Comparison of ENCODE assay signal across 9 mouse cellular contexts in the genomic region with DNA sequence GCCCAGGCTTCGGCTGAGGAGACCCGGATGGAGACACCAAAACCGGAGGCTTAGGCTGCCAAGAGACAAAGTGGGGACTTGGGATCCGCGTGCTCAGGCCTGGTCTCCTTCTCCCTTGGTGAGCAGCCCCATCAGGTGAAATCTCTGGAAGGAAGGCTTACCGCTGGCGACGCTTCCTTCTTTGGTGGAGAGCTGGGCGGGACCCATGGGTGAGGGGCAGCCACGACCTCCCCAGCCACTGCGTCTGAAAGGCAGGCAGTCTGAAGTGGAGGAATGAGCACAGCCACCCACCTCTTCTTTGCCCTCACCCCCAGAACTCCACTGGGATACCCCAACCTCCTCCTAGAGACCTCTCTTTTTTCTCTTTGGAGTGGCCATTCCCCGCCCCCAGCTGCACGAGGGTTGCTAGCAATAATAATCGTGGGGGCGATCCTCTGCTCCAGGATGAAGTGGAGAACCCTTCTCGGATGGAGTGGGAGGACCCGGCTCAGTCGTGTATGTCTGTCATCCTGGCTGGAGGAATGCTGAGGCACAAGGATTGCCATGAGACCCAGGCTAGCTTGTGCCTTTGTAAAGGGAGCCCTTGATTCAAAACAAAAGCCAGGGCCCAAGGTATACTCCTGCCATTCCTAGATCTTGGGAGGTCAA. TPM values are rescaled to one million over a fixed set of nuclear protein-coding genes. Genes with fewer than 3 reads are reported as not detected.
DNase-seq lines count a peak whose midpoint lies in the region; ATAC-seq lines count a peak whose summit lies in the region.
"Had no signal": no experiment of that assay in that cellular context is flagged by ENCODE, and none has a peak within 500 bp of the region (broad histone marks: within the 10 kb centered on the region; RNA-seq: fewer than 3 reads in every experiment).

No protein-coding gene starts in this region.

- 7% methylated on average over 18 of the region's 18 CpGs for WGBS in forebrain, embryonic 10.5 days
- WGBS in forebrain, embryonic 16.5 days = 6% methylated on average over 17 of the region's 18 CpGs
- 10% methylated on average over 18 of the region's 18 CpGs for WGBS in lung, embryonic 16.5 days
- 8% methylated on average over 16 of the region's 18 CpGs for WGBS in hindbrain, embryonic 16.5 days
- 7% methylated on average over 18 of the region's 18 CpGs for WGBS in neural tube, embryonic 12.5 days

- H3K4me3 ChIP-seq in forebrain, embryonic 10.5 days = peak overlapping the region; percentile 61
- no peak overlapping the region for H3K4me3 ChIP-seq in forebrain, embryonic 16.5 days (replicated peaks; ENCODE audit: low read length)
- H3K4me3 ChIP-seq in lung, embryonic 16.5 days (ENCODE audit: low read length) = peak overlapping the region; percentile 2; the same call in 1 of the 2 replicates
- peak overlapping the region; percentile 17; the same call in 1 of the 2 replicates for H3K4me3 ChIP-seq in hindbrain, embryonic 16.5 days (ENCODE audit: low read length)
- H3K4me3 ChIP-seq in neural tube, embryonic 12.5 days = peak overlapping the region; percentile 15; the same call in 1 of the 2 replicates

- peaks cover 57% of the 10 kb centered on the region for H3K4me1 ChIP-seq in forebrain, embryonic 10.5 days
- H3K4me1 ChIP-seq in forebrain, embryonic 16.5 days (replicated peaks; ENCODE audit: control insufficient read depth, insufficient read depth, low read length) = peaks cover 26% of the 10 kb centered on the region
- H3K4me1 ChIP-seq in lung, embryonic 16.5 days (replicated peaks; ENCODE audit: control insufficient read depth, insufficient read depth, low read length) = peaks cover 30% of the 10 kb centered on the region
- H3K4me1 ChIP-seq in hindbrain, embryonic 16.5 days (ENCODE audit: control insufficient read depth, insufficient read depth, low read depth, low read length) = peaks cover 22% of the 10 kb centered on the region
- H3K4me1 ChIP-seq in neural tube, embryonic 12.5 days = peaks cover 41% of the 10 kb centered on the region

- DNase-seq in forebrain, embryonic 10.5 days (ENCODE audit: extremely low spot score, low spot score) = no peak
- no peak for DNase-seq in lung, postnatal 14 days
- DNase-seq in cerebellum, adult 18-20 months = no peak
- DNase-seq in lung, postnatal 25 days (ENCODE audit: low spot score) = no peak

- peaks cover 17% of the 10 kb centered on the region for H3K36me3 ChIP-seq in forebrain, embryonic 10.5 days (replicated peaks)
- H3K36me3 ChIP-seq in forebrain, embryonic 16.5 days (ENCODE audit: control insufficient read depth, insufficient read depth) = no peaks in the 10 kb centered on the region; the same call in 1 of the 2 replicates
- H3K36me3 ChIP-seq in lung, embryonic 16.5 days (ENCODE audit: control insufficient read depth, insufficient read depth, low read length) = peaks cover 12% of the 10 kb centered on the region
- peaks cover 12% of the 10 kb centered on the region for H3K36me3 ChIP-seq in hindbrain, embryonic 16.5 days (ENCODE audit: control insufficient read depth, insufficient read depth, low read length)
- peaks cover 14% of the 10 kb centered on the region for H3K36me3 ChIP-seq in neural tube, embryonic 12.5 days

- ATAC-seq in forebrain, embryonic 16.5 days = no peak
- ATAC-seq in lung, embryonic 16.5 days (ENCODE audit: low read depth) = no peak
- ATAC-seq in hindbrain, embryonic 16.5 days = no peak
- ATAC-seq in neural tube, embryonic 12.5 days (ENCODE audit: low FRiP score, low read depth) = no peak

- no peaks in the 10 kb centered on the region for H3K9me3 ChIP-seq in forebrain, embryonic 10.5 days
- H3K9me3 ChIP-seq in forebrain, embryonic 16.5 days (ENCODE audit: control insufficient read depth, low read length) = no peaks in the 10 kb centered on the region
- no peaks in the 10 kb centered on the region for H3K9me3 ChIP-seq in lung, embryonic 16.5 days (ENCODE audit: control insufficient read depth, low read length)
- H3K9me3 ChIP-seq in hindbrain, embryonic 16.5 days (ENCODE audit: control insufficient read depth, low read length) = no peaks in the 10 kb centered on the region
- no peaks in the 10 kb centered on the region for H3K9me3 ChIP-seq in neural tube, embryonic 12.5 days

- no peak overlapping the region for H3K4me2 ChIP-seq in forebrain, embryonic 16.5 days (ENCODE audit: low read length)
- H3K4me2 ChIP-seq in lung, embryonic 16.5 days (ENCODE audit: low read depth, low read length) = peak overlapping the region; percentile 40
- H3K4me2 ChIP-seq in hindbrain, embryonic 16.5 days (ENCODE audit: low read length) = peak overlapping the region; percentile 43
- peak overlapping the region; percentile 99 for H3K4me2 ChIP-seq in neural tube, embryonic 12.5 days (replicated peaks)

- no peak overlapping the region; the same call in 1 of the 2 replicates for H3K9ac ChIP-seq in forebrain, embryonic 16.5 days (replicated peaks; ENCODE audit: low read depth, low read length)
- peak overlapping the region; percentile 25 for H3K9ac ChIP-seq in lung, embryonic 16.5 days (ENCODE audit: low read length)
- peak overlapping the region; percentile 43 for H3K9ac ChIP-seq in hindbrain, embryonic 16.5 days (ENCODE audit: low read depth, low read length)
- H3K9ac ChIP-seq in neural tube, embryonic 12.5 days = 0 out of 2 replicates have a peak overlapping the region, but pooled peaks have one; percentile 33

- H3K27ac ChIP-seq in forebrain, embryonic 10.5 days = peak overlapping the region; percentile 56
- H3K27ac ChIP-seq in forebrain, embryonic 16.5 days (ENCODE audit: low read length) = no peak overlapping the region
- no peak overlapping the region for H3K27ac ChIP-seq in lung, embryonic 16.5 days (ENCODE audit: low read length)
- H3K27ac ChIP-seq in hindbrain, embryonic 16.5 days (ENCODE audit: low read depth, low read length) = no peak overlapping the region
- no peak overlapping the region for H3K27ac ChIP-seq in neural tube, embryonic 12.5 days

- peaks cover 85% of the 10 kb centered on the region for H3K27me3 ChIP-seq in forebrain, embryonic 10.5 days (ENCODE audit: poor library complexity, severe bottlenecking)
- peaks cover 25% of the 10 kb centered on the region for H3K27me3 ChIP-seq in forebrain, embryonic 16.5 days (replicated peaks; ENCODE audit: control insufficient read depth, insufficient read depth, low read length)
- H3K27me3 ChIP-seq in lung, embryonic 16.5 days (ENCODE audit: control insufficient read depth, insufficient read depth, low read depth, low read length) = peaks cover 17% of the 10 kb centered on the region
- H3K27me3 ChIP-seq in hindbrain, embryonic 16.5 days (replicated peaks; ENCODE audit: control insufficient read depth, insufficient read depth, low read length) = peaks cover 19% of the 10 kb centered on the region
- peaks cover 39% of the 10 kb centered on the region for H3K27me3 ChIP-seq in neural tube, embryonic 12.5 days (replicated peaks)

RNA-seq across cellular contexts. Expression of a gene that starts 4.1 kb away (rescaled TPM):
- 0.09 TPM in 2 replicates for polyA plus RNA-seq in forebrain, embryonic 10.5 days (2016; fragmentation: Nextera tagmentation; extraction: Ambion mirVana)
- 0.15 TPM in 1 of 2 replicates, not detected in the other for polyA plus RNA-seq in forebrain, embryonic 16.5 days (2015; fragmentation: Nextera tagmentation; extraction: Ambion mirVana)
- 0.13 TPM in 1 of 2 replicates, not detected in the other for polyA plus RNA-seq in lung, embryonic 16.5 days (2015; fragmentation: Nextera tagmentation; extraction: Ambion mirVana)
- polyA plus RNA-seq in hindbrain, embryonic 16.5 days (2015; fragmentation: Nextera tagmentation; extraction: Ambion mirVana) = not detected in 2 replicates
- not detected in 2 replicates for polyA plus RNA-seq in neural tube, embryonic 12.5 days (2016; fragmentation: Nextera tagmentation; extraction: Ambion mirVana)

RNA-seq across cellular contexts. Expression of a gene that starts 4.2 kb away (rescaled TPM):
- 0.40 and 0.65 TPM in 2 replicates for polyA plus RNA-seq in forebrain, embryonic 10.5 days (2016; fragmentation: Nextera tagmentation; extraction: Ambion mirVana)
- polyA plus RNA-seq in forebrain, embryonic 16.5 days (2015; fragmentation: Nextera tagmentation; extraction: Ambion mirVana) = not detected in 2 replicates
- polyA plus RNA-seq in lung, embryonic 16.5 days (2015; fragmentation: Nextera tagmentation; extraction: Ambion mirVana) = 1.3 and 2.6 TPM in 2 replicates
- polyA plus RNA-seq in hindbrain, embryonic 16.5 days (2015; fragmentation: Nextera tagmentation; extraction: Ambion mirVana) = 1.1 and 1.2 TPM in 2 replicates
- 1.4 and 1.6 TPM in 2 replicates for polyA plus RNA-seq in neural tube, embryonic 12.5 days (2016; fragmentation: Nextera tagmentation; extraction: Ambion mirVana)
- polyA plus RNA-seq: small intestine, adult 2 months had no signal

RNA-seq across cellular contexts. Expression of a gene that starts 10.7 kb away (rescaled TPM):
- polyA plus RNA-seq in forebrain, embryonic 10.5 days (2016; fragmentation: Nextera tagmentation; extraction: Ambion mirVana) = 196 and 197 TPM in 2 replicates
- 129 and 143 TPM in 2 replicates for polyA plus RNA-seq in forebrain, embryonic 16.5 days (2015; fragmentation: Nextera tagmentation; extraction: Ambion mirVana)
- polyA plus RNA-seq in lung, embryonic 16.5 days (2015; fragmentation: Nextera tagmentation; extraction: Ambion mirVana) = 92.7 and 100 TPM in 2 replicates
- 129 and 140 TPM in 2 replicates for polyA plus RNA-seq in hindbrain, embryonic 16.5 days (2015; fragmentation: Nextera tagmentation; extraction: Ambion mirVana)
- polyA plus RNA-seq in neural tube, embryonic 12.5 days (2016; fragmentation: Nextera tagmentation; extraction: Ambion mirVana) = 155 TPM in 2 replicates

RNA-seq across cellular contexts. Expression of a gene that starts 11.1 kb away (rescaled TPM):
- polyA plus RNA-seq in forebrain, embryonic 10.5 days (2016; fragmentation: Nextera tagmentation; extraction: Ambion mirVana) = 110 and 118 TPM in 2 replicates
- polyA plus RNA-seq in forebrain, embryonic 16.5 days (2015; fragmentation: Nextera tagmentation; extraction: Ambion mirVana) = 62.6 and 65.1 TPM in 2 replicates
- 60.9 and 75.7 TPM in 2 replicates for polyA plus RNA-seq in lung, embryonic 16.5 days (2015; fragmentation: Nextera tagmentation; extraction: Ambion mirVana)
- 44.7 and 59.9 TPM in 2 replicates for polyA plus RNA-seq in hindbrain, embryonic 16.5 days (2015; fragmentation: Nextera tagmentation; extraction: Ambion mirVana)
- 66.8 and 72.4 TPM in 2 replicates for polyA plus RNA-seq in neural tube, embryonic 12.5 days (2016; fragmentation: Nextera tagmentation; extraction: Ambion mirVana)

RNA-seq across cellular contexts. Expression of a gene that starts 17.3 kb away (rescaled TPM):
- polyA plus RNA-seq in forebrain, embryonic 10.5 days (2016; fragmentation: Nextera tagmentation; extraction: Ambion mirVana) = 2,273 and 2,281 TPM in 2 replicates
- polyA plus RNA-seq in forebrain, embryonic 16.5 days (2015; fragmentation: Nextera tagmentation; extraction: Ambion mirVana) = 1,342 and 1,351 TPM in 2 replicates
- 1,799 and 1,972 TPM in 2 replicates for polyA plus RNA-seq in lung, embryonic 16.5 days (2015; fragmentation: Nextera tagmentation; extraction: Ambion mirVana)
- polyA plus RNA-seq in hindbrain, embryonic 16.5 days (2015; fragmentation: Nextera tagmentation; extraction: Ambion mirVana) = 1,272 and 1,293 TPM in 2 replicates
- 1,342 and 1,429 TPM in 2 replicates for polyA plus RNA-seq in neural tube, embryonic 12.5 days (2016; fragmentation: Nextera tagmentation; extraction: Ambion mirVana)
